Mouse (Mus musculus): Measurements from ENCODE around the gene Fzd2. TPM values are rescaled to one million over a fixed set of nuclear protein-coding genes. Genes with fewer than 3 reads are reported as not detected.

Fzd2 gene
- total RNA-seq, 2 experiments from 2014 or later = 10.6 to 11.1 TPM

DNA sequence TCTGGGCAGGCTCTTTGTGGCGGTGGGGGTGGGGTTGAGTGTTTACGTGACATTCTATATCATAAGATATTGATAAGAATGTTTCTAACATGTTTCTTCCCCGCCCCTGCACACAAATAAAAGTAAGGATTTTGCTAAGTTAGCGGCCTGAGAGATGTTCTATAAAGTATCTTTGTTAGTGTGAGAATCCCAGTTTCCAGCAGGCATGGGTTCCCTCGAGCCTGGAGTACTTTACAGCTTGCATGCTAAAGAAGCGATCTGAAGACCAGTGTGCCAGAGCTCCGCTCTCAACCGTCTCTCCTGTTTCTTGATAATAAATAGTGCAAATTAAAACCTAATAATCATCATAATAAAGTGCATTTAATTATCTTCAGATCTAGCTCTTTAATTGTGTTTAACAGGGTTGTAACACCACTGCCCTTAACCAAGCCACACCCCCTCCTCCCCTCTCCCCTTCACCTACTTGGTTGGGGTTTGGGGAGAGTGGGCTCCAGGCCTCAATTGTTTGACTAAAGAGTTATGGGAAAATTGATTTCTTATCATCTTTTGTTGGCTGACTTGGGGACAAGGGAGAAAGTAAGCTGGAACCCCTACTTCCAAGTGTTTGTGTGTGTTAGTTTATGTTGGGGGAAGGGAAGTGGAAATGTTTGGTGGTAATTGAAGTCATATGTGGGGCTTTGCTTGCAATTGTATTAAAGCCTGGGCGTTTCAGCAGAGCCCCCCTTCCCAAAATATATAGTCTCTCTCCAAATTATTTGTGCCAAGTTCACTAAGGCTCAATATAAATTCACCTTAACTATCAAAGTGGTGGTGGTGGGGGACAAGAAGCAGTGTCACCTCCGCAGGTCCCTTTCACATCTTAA is 3.7 kb downstream of the Fzd2 start:
- intact Hi-C loops (cut with DNase I) = loop anchor here (5.0 kb wide), 1 partner anchor 34 kb away; no protein-coding TSS in a partner anchor
- DNase-seq (ENCODE audit: low spot score in 2 of 2) = no peak

DNA sequence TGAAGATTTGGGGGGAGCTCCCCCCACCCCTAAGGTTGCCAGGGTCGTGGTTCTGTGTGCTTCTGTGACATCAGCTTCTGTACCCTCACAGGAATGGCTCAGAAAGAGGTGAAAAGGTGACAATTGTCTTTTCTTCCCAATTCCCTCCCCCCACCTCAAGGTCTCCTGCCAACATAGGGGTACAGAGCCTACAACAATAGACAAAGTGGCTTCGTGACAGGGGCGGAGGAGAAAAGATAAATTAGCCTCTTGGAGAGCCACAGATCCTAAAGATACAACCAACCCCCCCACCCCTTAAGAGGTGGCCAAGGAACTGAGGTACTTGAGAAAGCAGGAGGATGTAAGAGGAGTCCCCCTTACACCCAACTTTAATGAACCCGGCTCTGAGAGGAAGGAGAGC is 4.5 kb downstream of the Fzd2 start:
- DNase-seq (ENCODE audit: low spot score in 2 of 2) = no peak
- intact Hi-C loops (cut with DNase I) = loop anchor here (5.0 kb wide), 1 partner anchor 34 kb away; no protein-coding TSS in a partner anchor

DNA sequence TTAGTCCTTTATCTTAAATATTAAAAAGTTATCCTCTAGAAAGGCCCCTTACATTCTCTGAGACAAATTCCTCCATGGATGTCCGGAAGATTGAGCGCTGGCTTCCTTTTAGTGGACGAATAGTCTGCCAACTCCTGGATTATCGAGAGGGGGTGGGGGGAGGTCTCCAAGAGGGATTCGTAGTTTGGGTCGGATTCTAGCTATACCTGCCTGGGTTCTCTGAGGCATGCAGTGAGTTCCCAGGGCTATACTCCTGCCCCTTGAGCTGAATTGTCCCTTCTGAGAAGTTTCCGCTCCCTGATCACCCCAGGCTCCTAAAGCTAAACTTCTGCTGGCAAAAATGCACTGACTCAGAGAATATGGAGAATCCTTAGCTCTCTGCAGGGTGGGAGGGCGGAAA is 5.3 kb downstream of the Fzd2 start:
- DNase-seq (ENCODE audit: low spot score in 2 of 2) = no peak
- intact Hi-C loops (cut with DNase I) = loop anchor here (5.0 kb wide), 1 partner anchor 33 kb away; no protein-coding TSS in a partner anchor

DNA sequence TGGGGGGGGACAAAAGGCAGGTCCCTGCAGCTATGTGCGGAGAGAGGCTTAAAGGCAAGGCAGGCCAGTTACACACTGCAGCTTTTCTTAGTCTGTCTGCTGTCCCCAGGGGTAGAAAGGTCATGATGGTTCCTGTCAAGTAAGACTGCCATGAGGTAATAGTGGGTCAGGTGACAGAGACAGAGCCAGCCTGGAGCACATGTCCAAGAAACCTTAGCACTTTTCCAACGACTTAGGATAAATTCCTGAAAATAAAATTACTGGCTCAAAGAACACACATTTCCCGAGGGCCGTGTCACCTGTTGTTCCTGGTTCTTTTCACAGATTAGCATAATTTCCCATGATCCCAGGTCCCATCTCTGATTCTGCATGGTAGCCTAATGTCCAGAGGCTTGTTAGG is 6.1 kb downstream of the Fzd2 start:
- intact Hi-C loops (cut with DNase I) = no loop called here
- DNase-seq (ENCODE audit: low spot score in 2 of 2) = no peak

DNA sequence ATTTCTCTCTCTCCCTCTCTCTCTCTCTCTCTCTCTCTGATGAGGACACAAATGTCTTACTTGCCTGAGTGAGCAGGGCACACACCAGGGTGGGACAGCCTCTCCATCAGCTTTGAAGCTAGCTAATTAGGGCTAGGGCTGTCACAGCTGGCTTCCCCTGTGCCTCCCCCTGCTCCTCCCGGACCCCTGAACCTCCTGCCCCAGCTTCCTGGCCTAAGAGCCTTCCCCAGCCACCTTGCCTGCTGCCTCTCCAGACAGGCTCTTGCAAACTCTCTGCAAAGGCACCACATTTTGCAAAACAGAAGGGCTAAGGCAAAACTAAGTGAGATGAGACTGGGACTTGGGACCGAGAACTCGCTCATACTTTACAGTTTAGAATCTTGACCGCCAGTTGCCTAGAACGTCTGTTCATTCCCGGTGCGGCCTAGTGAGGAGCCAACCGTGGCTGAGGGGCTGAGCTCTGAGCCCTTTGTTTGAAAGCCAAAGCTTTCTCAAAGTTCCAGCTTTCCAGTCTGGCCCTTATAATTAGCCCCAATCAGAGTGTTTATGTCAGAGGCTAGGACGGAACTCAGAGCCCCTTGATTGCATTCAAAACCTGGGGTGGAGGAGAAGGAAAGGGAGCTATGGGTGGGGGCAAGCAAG is 6.6 kb downstream of the Fzd2 start:
- intact Hi-C loops (cut with DNase I) = no loop called here

DNA sequence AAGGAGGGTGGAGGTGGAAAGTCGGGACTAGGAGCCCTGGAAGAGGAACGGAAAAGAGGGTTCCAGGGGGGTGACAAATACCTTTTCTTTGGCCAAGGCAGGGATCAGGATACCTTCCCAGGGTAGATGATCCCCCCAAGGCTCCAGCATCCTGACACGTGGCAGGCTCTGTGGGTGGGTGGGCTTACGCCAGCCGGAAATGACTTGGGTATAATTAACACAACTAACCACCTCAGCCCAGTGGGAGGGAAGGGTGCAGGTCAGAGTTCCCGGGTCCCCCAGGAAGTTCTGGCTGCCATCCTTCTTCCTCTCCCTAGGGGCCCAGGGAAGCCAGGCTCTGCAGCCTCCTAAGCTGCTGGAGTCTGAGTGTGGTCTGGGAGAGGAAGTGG is 7.1 kb downstream of the Fzd2 start:
- intact Hi-C loops (cut with DNase I) = no loop called here
- DNase-seq (ENCODE audit: low spot score in 2 of 2) = no peak

More for the DNA sequence above, 6.6 kb downstream of the Fzd2 start:
- DNase-seq (ENCODE audit: low spot score in 2 of 2) = no peak

DNA sequence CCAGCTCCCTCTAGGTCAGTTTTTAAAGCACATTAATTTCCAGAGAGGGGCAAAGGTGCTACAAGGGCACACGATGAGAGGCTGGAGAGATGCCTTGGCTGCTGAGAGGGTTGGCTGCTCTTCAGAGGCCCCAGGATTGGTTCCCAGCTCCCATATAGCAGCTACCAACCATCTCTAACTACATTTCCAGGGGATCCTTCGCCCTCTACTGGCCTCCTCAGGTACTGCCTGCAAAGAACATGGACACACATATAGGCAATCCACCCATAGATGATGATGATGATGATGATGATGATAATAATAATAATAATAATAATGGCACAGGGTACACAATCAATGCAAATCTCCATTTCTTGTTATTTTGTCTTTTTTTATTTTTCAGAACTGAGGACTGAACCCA is 15.3 kb downstream of the Fzd2 start:
- no peak for DNase-seq (ENCODE audit: low spot score in 2 of 2)
- intact Hi-C loops (cut with DNase I) = no loop called here

DNA sequence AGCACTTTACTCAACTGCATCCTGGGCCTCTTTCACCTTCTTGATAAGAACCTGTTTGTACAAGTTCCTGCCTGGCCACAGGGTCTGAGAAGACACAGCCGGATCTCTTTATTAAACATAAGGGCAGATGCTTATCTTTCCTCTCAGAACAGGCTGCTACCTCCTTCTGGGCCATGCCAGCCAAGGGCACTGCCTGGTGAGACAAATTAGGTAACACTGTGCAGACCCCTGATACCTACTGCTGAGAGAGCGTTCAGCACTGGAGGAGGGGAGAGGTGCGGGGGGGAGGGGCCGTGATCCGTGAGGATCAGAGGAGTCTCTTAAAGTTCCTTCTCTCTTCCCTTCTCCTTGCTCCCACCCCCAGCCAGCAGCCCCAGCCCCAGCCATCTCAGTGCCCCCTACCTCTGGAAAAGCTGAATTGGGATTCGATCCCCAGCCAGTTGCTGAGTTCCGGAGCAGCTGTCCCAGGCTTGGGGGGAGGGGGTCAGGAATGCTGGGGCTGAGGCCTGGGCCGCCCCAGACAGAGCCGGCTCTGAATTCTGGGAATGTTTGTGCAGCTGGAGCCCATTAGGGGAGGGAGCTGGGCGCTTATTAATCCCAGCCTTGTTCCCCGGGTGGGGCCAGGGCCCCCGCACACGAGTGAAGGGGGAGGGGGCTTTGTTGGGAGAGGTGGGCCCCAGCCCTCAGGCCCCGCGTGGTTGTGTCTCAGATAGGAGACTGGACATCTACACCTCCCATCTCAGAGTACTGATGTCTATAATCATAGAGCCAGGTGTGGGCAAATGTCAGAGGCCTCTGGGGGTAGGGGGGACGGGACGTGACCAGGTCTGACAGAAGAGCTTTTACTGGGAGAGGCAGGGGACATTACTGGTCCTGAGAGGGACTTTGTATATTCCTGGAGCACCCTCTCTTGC is 19.9 kb downstream of the Fzd2 start:
- intact Hi-C loops (cut with DNase I) = no loop called here
- DNase-seq (ENCODE audit: low spot score in 2 of 2) = no peak

DNA sequence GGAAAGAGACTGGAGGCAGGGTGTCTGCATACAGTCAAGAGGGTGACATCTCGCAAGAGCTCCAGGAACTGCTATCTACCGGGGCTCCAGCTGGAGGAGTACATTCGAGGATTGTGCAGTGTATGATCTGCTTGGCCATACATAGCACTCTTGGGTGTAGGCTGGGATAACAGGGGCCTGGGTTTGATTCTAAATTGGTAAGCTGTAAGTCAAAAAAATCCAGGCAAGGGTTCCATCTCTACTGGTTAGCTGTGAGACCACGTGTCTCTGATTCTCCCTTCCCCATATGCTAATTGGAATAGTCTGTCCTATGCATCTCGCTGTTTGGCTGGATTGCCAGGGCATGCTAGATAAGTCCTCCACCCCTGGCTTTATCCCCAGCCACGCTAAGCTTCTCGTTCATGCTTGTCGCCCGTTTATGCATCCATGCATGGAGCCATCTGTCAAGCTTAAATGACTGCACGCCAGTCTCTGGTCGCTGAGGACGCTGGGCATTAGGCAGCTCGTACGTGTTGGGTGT is 20.8 kb downstream of the Fzd2 start:
- peak in 1 of 2 experiments; percentile 31 for DNase-seq (ENCODE audit: low spot score in 2 of 2)
- intact Hi-C loops (cut with DNase I) = no loop called here

DNA sequence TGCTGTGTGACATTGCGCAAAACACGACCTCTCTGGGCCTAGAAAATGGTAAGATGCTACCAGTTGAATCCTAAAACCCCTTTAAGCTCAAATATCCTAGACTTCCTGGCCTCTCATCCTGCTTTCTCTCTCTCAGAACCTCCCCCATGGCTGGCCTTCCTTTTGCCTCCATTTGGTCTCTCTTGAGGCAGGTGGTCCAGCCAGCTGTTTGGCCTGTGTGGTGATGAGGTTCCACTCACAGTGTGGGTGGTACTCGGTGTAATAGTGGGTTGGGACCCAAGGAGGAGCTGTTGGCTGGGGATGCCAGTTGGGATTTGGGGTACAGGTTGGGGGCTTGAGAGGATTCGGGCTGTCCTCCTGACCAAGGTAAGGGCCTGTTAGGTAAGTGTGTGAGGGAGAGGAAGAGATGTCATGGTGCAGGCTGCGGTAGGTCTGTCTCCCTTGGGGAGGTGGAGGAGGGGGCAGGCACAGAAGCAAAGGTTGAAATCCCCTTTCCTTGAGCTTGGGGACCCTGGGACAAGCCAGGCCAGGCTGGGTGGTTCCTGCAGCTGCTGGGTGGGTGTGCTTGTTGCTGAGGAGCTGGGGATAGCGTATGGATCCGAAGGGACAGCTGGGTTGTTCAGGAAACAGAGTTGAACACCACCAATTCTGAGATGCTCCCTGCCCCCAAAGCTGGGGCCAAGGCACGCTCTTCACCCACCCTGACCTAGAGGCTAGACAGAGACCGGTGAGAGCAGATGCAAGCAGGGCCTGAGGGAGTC is 23.2 kb downstream of the Fzd2 start:
- intact Hi-C loops (cut with DNase I) = no loop called here
- DNase-seq (ENCODE audit: low spot score in 2 of 2) = no peak

DNA sequence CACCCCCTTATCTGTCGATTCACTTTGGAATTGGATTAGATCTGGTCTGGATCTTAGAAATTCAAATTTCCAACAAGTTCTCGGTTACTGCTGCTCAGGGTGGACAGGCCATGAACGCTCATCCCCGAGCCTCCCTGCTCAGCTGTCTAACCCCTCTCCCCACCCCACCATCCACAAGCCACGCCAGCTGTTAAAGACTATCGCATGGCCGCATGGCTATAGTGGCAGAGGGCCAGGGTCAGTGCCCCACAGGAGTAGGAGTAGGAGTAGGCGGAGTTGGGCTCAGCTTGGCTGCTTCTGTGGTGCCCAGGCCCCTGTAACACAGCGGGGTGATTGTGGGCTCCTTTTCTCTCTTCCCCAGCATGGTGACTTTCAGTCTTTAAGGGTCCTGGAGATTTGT is 24.3 kb downstream of the Fzd2 start:
- DNase-seq (ENCODE audit: low spot score in 2 of 2) = no peak
- intact Hi-C loops (cut with DNase I) = no loop called here

DNA sequence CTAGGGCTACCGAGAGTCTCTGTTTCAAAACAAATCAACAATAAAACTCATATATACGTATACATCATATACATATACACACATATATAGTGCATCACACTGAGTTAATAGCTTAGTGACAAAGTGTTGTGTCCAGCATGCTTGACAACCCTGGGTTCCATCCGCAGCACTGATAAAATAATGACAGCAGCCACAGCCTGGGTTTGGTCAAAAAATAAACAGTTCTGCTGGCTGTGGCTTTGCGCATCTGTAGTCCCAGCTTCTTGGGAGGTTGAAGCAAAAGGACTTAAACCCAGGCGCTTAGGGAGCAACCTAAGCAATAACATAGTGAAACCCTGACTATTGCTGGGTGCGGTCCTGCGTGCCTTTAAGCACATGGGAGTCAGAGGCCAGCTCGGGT is 25.2 kb downstream of the Fzd2 start:
- DNase-seq (ENCODE audit: low spot score in 2 of 2) = no peak
- intact Hi-C loops (cut with DNase I) = no loop called here

DNA sequence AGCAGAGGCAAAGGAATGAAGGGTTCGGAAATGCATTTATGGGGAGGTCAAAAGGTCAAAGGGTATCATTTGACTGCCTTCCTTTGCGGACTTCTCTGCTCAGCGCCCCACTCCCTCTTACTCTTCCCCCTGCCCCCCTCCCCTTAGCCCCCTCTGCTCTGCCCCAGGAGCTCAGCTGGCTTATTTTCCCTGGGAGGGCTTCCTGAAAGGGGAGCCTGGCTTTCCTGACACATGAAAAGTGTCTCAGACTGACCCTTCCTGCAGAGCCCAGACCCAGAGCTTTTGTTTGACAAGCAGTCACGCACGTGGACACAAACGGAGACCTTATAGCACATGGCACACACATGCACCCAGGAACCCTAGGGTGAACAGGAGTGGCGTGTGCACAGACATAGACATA is 26.5 kb downstream of the Fzd2 start:
- DNase-seq (ENCODE audit: low spot score in 2 of 2) = no peak
- intact Hi-C loops (cut with DNase I) = no loop called here

DNA sequence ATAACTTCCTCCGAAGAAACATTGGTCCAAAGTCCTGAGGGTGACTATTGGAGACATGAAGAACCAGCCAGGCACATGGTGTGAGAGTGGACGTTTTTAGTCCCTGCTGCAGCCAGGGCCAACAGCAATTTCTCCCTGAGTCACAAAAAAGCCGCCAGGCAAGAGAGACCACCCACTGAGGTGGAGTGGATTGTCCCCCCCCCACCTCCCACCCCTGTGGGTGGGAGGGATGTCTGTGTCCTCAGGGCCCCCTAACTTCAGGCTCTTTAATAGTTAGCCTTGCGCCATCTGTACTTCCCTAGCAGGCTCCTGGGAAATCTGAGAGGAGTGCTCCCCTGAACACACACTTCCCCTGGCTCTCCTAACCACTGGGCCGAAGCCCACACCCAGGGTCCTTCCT is 27.0 kb downstream of the Fzd2 start:
- no peak for DNase-seq (ENCODE audit: low spot score in 2 of 2)
- intact Hi-C loops (cut with DNase I) = no loop called here

DNA sequence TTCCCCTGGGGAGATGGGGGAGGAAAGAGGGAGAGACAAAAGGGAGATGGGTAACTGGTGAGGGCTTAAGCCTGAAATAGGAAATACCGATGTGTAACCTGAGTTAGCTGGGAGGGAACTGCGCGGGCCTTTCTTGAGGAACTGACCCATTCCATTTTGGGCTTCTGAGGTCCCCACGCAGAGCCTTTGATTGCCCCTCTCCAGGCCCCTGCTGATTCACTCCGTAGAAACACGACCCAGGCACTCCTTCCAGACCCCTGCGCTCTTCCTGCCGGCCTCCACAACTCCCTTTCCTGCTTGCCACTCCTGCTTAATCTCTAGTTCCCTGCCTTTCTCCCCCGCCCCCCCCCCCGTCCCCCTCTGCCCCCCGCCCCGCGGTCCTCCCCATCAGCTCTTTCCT is 28.5 kb downstream of the Fzd2 start:
- intact Hi-C loops (cut with DNase I) = no loop called here
- DNase-seq (ENCODE audit: low spot score in 2 of 2) = no peak

DNA sequence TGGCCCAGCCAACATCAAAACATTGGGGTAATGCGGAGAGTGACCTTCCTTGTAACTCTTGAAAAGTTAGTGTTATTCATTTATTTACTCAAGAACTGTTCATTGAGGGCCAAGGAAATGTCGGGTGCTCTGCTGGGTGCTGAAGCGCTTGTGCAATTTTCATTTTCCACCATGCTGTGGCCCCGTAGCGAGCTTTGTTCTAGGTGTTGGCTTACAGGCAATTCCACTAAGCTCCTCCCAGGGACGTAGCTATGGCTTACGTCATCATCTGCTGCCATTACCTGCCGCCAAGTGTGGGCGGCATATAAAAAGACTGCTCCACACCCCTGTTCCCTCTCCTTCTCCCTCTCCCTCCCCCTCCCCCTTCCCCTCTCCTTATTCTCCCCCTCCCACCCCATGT is 29.2 kb downstream of the Fzd2 start:
- DNase-seq (ENCODE audit: low spot score in 2 of 2) = no peak
- intact Hi-C loops (cut with DNase I) = no loop called here

DNA sequence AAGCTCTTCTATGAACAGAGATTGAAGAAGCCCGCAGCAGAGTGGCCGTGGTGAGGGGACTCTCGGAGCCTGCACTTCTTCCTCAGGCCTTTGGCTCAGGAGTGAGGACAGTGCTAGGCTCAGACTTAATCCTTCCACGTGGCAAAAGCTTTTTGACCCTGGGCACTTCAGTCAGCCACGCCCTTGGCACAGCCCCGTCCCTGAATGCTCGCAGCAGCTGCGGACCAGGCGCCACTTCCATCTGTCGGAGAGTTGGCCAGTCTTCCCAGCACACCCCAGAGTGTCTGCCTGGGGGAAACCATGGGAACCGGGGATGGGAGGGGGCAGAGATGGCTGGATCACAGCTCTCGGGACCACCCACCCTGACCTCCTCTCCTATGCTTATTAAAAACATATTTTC is 32.7 kb downstream of the Fzd2 start:
- no peak for DNase-seq (ENCODE audit: low spot score in 2 of 2)
- intact Hi-C loops (cut with DNase I) = no loop called here

DNA sequence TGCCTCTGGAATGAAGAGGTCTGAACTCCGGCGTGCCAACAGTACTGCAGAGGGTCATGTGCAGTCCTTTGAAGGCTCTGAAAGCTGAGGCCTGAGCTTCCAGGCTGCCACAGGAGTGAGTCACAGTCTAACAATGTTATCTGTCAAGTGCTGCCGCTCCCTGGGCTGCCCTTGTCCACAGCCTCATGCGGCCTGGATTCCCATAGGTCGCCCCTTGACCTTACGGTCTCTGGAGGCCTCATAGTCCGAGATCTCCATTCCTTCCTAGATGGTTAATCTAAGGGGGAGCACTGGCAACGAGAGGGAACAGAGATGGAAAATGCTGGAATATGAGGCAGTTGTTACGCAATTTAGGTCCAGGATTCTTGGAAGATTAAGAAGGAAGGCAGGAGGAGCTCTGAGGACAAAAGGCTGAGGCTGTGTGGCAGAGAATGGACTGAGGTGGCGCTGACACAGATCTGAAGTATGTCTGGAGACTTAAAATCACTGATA is 39.7 kb downstream of the Fzd2 start:
- DNase-seq (ENCODE audit: low spot score in 2 of 2) = no peak
- intact Hi-C loops (cut with DNase I) = loop anchor here (5.0 kb wide), 1 partner anchor 37 kb away; no protein-coding TSS in a partner anchor

DNA sequence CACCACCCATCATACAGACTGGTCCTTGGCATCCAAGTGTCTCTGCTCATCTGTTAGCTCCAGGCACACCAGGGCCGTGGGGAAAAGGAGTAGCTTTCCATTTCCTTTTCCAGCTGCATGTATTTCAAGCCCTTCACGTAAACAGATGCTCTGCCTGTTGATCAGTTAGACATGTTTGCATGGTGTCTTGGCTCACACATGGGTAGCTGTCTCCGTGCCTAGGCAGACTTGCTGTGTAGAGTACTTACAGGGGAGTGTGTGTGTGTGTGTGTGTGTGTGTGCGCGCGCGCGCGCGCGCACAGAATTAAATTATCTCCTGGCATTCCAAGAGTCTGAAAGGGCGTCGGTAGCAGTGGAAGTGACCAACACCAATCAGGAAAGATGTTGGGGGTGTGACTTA is 42.0 kb downstream of the Fzd2 start:
- no peak for DNase-seq (ENCODE audit: low spot score in 2 of 2)
- intact Hi-C loops (cut with DNase I) = no loop called here
